Mouse (Mus musculus) liver, embryonic 11.5 days (tissue): Measurements from ENCODE around the gene Sec1. TPM values are rescaled to one million over a fixed set of nuclear protein-coding genes. Genes with fewer than 3 reads are reported as not detected.

Experiments used
- ATAC-seq: fragments of 200-750 bp; cut with Nextera tagmentation; replicated peaks from 2 replicates; pipeline ENCODE4 v1.8.0; 2017; ENCODE audit warnings: moderate number of reproducible peaks, mild to moderate bottlenecking, moderate TSS enrichment, moderate library complexity; ENCODE audit not compliant: low FRiP score
- DNase-seq: peaks from one replicate; pipeline ENCODE4 v3.0.0-alpha.2; 2017; ENCODE audit warnings: low spot score
- H3K27ac ChIP-seq: fragments of 300-500 bp; sonication (generic); 2 replicates; pipeline ENCODE4 v1.5.1; 2014; ENCODE audit warnings: mild to moderate bottlenecking, low read depth, low read length, control low read depth
- H3K27me3 ChIP-seq: fragments of 300-500 bp; sonication (generic); replicated peaks from 2 replicates; pipeline ENCODE4 v1.6.1; 2014; ENCODE audit warnings: low read length, mixed read lengths; ENCODE audit not compliant: control insufficient read depth, insufficient read depth
- H3K36me3 ChIP-seq: fragments of 300-500 bp; sonication (generic); 2 replicates; pipeline ENCODE4 v1.6.1; 2014; ENCODE audit warnings: mild to moderate bottlenecking, low read length, moderate library complexity, mixed read lengths; ENCODE audit not compliant: control insufficient read depth, insufficient read depth
- H3K4me1 ChIP-seq: fragments of 300-500 bp; sonication (generic); replicated peaks from 2 replicates; pipeline ENCODE4 v1.6.1; 2014; ENCODE audit warnings: low read length, mixed read lengths; ENCODE audit not compliant: control insufficient read depth, insufficient read depth
- H3K4me2 ChIP-seq: fragments of 300-500 bp; sonication (generic); 2 replicates; pipeline ENCODE4 v1.6.1; 2014; ENCODE audit warnings: mild to moderate bottlenecking, control low read depth, moderate library complexity
- H3K4me3 ChIP-seq: fragments of 300-500 bp; sonication (generic); 2 replicates; pipeline ENCODE4 v1.5.1; 2014; ENCODE audit warnings: low read depth, low read length, control low read depth
- H3K9ac ChIP-seq: fragments of 300-500 bp; sonication (generic); 2 replicates; pipeline ENCODE4 v1.6.1; 2014; ENCODE audit warnings: low read depth, low read length, control low read depth
- H3K9me3 ChIP-seq: fragments of 300-500 bp; sonication (generic); 2 replicates; pipeline ENCODE4 v1.6.1; 2016; ENCODE audit warnings: low read length, inconsistent platforms, mixed read lengths; ENCODE audit not compliant: control insufficient read depth
- WGBS: fragments of 180-500 bp; shearing (Covaris S2); extraction: QIAGEN DNeasy Blood & Tissue Kit; methylation state at CpG from one replicate; pipeline ENCODE4 v1.1.7; 2014; 5-methylcytosine and 5-hydroxymethylcytosine counted together
- polyA plus RNA-seq: library from polyadenylated mRNA; unstranded; fragments of >200 nt; fragmentation: Nextera tagmentation; extraction: Ambion mirVana; gene quantifications from 2 replicates; pipeline ENCODE4 v1.2.1, GENCODE M21; 2014

Sec1 gene
- polyA plus RNA-seq, 1 experiment from 2014 or later, result 0.33 TPM

- Histone ChIP-seq H3K4me3 (peak within 1 kb of the TSS; percentile 39), H3K36me3 (no peaks in the 10 kb centered on the region), H3K9ac (no peak within 1 kb of the TSS), H3K4me1 (peaks cover 17% of the 10 kb centered on the region), H3K27ac (no peak within 1 kb of the TSS), H3K4me2 (peak within 1 kb of the TSS; percentile 57), H3K9me3 (no peaks in the 10 kb centered on the region), H3K27me3 (peaks cover 38% of the 10 kb centered on the region)
- ATAC-seq (no peak), DNase-seq (no peak)
- 4% methylated on average over 36 of the region's 36 CpGs for WGBS
Observed at GRCm38 (mm10) chr7:45699523-45700141, 5.4 kb upstream of the Sec1 start, which contains the start of gene Car11. TSS of gene Car11 (plus strand) at chr7:45699843.

GRCm38 (mm10) chr7:45697894-45698293 is 3.7 kb upstream of the Sec1 start:
- WGBS, result 81% methylated on average over 5 of the region's 7 CpGs
- H3K36me3 ChIP-seq, result no peaks in the 10 kb centered on the region

GRCm38 (mm10) chr7:45695098-45695497 is 896 bp upstream of the Sec1 start:
- no peak overlapping the region for H3K4me2 ChIP-seq
- H3K4me1 ChIP-seq, result 0 out of 2 replicates have a peak, but pooled peaks cover 4% of the 10 kb centered on the region
- 35% methylated on average over 6 of the region's 6 CpGs for WGBS
- H3K27me3 ChIP-seq, result peaks cover 22% of the 10 kb centered on the region
- H3K9ac ChIP-seq, result no peak overlapping the region
- H3K4me3 ChIP-seq, result no peak overlapping the region
- no peaks in the 10 kb centered on the region for H3K36me3 ChIP-seq
- ATAC-seq, result no peak
- H3K9me3 ChIP-seq, result no peaks in the 10 kb centered on the region
- no peak for DNase-seq
- H3K27ac ChIP-seq, result no peak overlapping the region

More at GRCm38 (mm10) chr7:45697894-45698293, 3.7 kb upstream of the Sec1 start:
- H3K4me2 ChIP-seq, result no peak overlapping the region
- H3K4me1 ChIP-seq, result peaks cover 10% of the 10 kb centered on the region
- DNase-seq, result no peak
- no peak overlapping the region for H3K4me3 ChIP-seq
- no peak overlapping the region for H3K27ac ChIP-seq
- no peaks in the 10 kb centered on the region for H3K9me3 ChIP-seq
- no peak overlapping the region for H3K9ac ChIP-seq
- no peak for ATAC-seq
- H3K27me3 ChIP-seq, result peaks cover 38% of the 10 kb centered on the region

GRCm38 (mm10) chr7:45692364-45692763 is 1.8 kb downstream of the Sec1 start:
- DNase-seq, result no peak
- H3K27ac ChIP-seq, result no peak overlapping the region
- 60% methylated on average over 2 of the region's 2 CpGs for WGBS

GRCm38 (mm10) chr7:45689800-45690199 is 4.4 kb downstream of the Sec1 start:
- ATAC-seq (no peak), DNase-seq (no peak)
- Histone ChIP-seq H3K36me3 (no peaks in the 10 kb centered on the region), H3K27ac (no peak overlapping the region), H3K9me3 (no peaks in the 10 kb centered on the region), H3K27me3 (no peaks in the 10 kb centered on the region), H3K4me1 (no peaks in the 10 kb centered on the region; the same call in 1 of the 2 replicates), H3K9ac (no peak overlapping the region), H3K4me2 (no peak overlapping the region), H3K4me3 (no peak overlapping the region)
- WGBS, result 36% methylated on average over 11 of the region's 11 CpGs

More at GRCm38 (mm10) chr7:45692364-45692763, 1.8 kb downstream of the Sec1 start:
- Histone ChIP-seq H3K36me3 (no peaks in the 10 kb centered on the region), H3K9me3 (no peaks in the 10 kb centered on the region), H3K27me3 (no peaks in the 10 kb centered on the region), H3K4me2 (no peak overlapping the region), H3K9ac (no peak overlapping the region), H3K4me1 (no peaks in the 10 kb centered on the region; the same call in 1 of the 2 replicates), H3K4me3 (no peak overlapping the region)
- ATAC-seq, result no peak

- 54% methylated on average over 6 of the region's 6 CpGs for WGBS
- Histone ChIP-seq H3K4me3 (no peak overlapping the region), H3K27ac (no peak overlapping the region), H3K9me3 (no peaks in the 10 kb centered on the region), H3K36me3 (no peaks in the 10 kb centered on the region), H3K4me2 (no peak overlapping the region), H3K9ac (no peak overlapping the region), H3K27me3 (no peaks in the 10 kb centered on the region), H3K4me1 (no peaks in the 10 kb centered on the region; the same call in 1 of the 2 replicates)
- DNase-seq (no peak), ATAC-seq (no peak)
Observed at GRCm38 (mm10) chr7:45689099-45689498, 5.1 kb downstream of the Sec1 start.

GRCm38 (mm10) chr7:45686841-45687240 is 7.4 kb downstream of the Sec1 start:
- ATAC-seq (no peak), DNase-seq (no peak)
- Histone ChIP-seq H3K4me3 (no peak overlapping the region), H3K36me3 (no peaks in the 10 kb centered on the region), H3K4me1 (peaks cover 4% of the 10 kb centered on the region), H3K4me2 (no peak overlapping the region), H3K9me3 (no peaks in the 10 kb centered on the region), H3K27ac (no peak overlapping the region), H3K27me3 (no peaks in the 10 kb centered on the region), H3K9ac (no peak overlapping the region)
- WGBS, result 56% methylated on average over 3 of the region's 3 CpGs

GRCm38 (mm10) chr7:45685811-45686210 is 8.4 kb downstream of the Sec1 start:
- H3K27me3 ChIP-seq, result no peaks in the 10 kb centered on the region
- H3K4me2 ChIP-seq, result no peak overlapping the region

GRCm38 (mm10) chr7:45683396-45684050 is 10.7 kb downstream of the Sec1 start, which contains the start of gene Ntn5:
TSS of gene Ntn5 (plus strand) at chr7:45684022.
- ATAC-seq, result no peak
- H3K27me3 ChIP-seq, result no peaks in the 10 kb centered on the region
- no peak within 1 kb of the TSS for H3K9ac ChIP-seq
- H3K9me3 ChIP-seq, result no peaks in the 10 kb centered on the region
- DNase-seq, result no peak
- no peaks in the 10 kb centered on the region for H3K36me3 ChIP-seq
- no peak within 1 kb of the TSS for H3K27ac ChIP-seq
- no peak within 1 kb of the TSS for H3K4me2 ChIP-seq
- peaks cover 7% of the 10 kb centered on the region; the same call in 1 of the 2 replicates for H3K4me1 ChIP-seq
- H3K4me3 ChIP-seq, result no peak within 1 kb of the TSS
- 77% methylated on average over 7 of the region's 7 CpGs for WGBS

More at GRCm38 (mm10) chr7:45685811-45686210, 8.4 kb downstream of the Sec1 start:
- Histone ChIP-seq H3K4me1 (peaks cover 6% of the 10 kb centered on the region), H3K36me3 (no peaks in the 10 kb centered on the region), H3K9ac (no peak overlapping the region), H3K4me3 (no peak overlapping the region), H3K9me3 (no peaks in the 10 kb centered on the region), H3K27ac (no peak overlapping the region)
- DNase-seq (no peak), ATAC-seq (no peak)
- 51% methylated on average over 10 of the region's 10 CpGs for WGBS
